Mouse (Mus musculus) intestine, postnatal 0 days (tissue): ENCODE results near the gene Ppp1r15a. TPM values are rescaled to one million over a fixed set of nuclear protein-coding genes. Genes with fewer than 3 reads are reported as not detected.

Source experiments
- ATAC-seq: fragments of 200-750 bp; cut with Nextera tagmentation; 2 replicates; pipeline ENCODE4 v1.8.0; 2017; ENCODE audit warnings: mild to moderate bottlenecking, moderate TSS enrichment, moderate library complexity
- H3K27ac ChIP-seq: fragments of 300-500 bp; sonication (generic); 2 replicates; pipeline ENCODE4 v1.5.1; 2014; ENCODE audit warnings: mild to moderate bottlenecking, low read depth, low read length, moderate library complexity
- H3K27me3 ChIP-seq: fragments of 300-500 bp; sonication (generic); replicated peaks from 2 replicates; pipeline ENCODE4 v1.6.1; 2014; ENCODE audit warnings: low read length, mixed read lengths; ENCODE audit not compliant: control insufficient read depth, insufficient read depth
- H3K36me3 ChIP-seq: fragments of 300-500 bp; sonication (generic); 2 replicates; pipeline ENCODE4 v1.6.1; 2014; ENCODE audit warnings: mild to moderate bottlenecking, moderate library complexity; ENCODE audit not compliant: control insufficient read depth, insufficient read depth
- H3K4me1 ChIP-seq: fragments of 300-500 bp; sonication (generic); replicated peaks from 2 replicates; pipeline ENCODE4 v1.6.1; 2014; ENCODE audit warnings: antibody characterized with exemption, low read length, mixed read lengths; ENCODE audit not compliant: control insufficient read depth, insufficient read depth
- H3K4me2 ChIP-seq: fragments of 300-500 bp; sonication (generic); replicated peaks from 2 replicates; pipeline ENCODE4 v1.6.1; 2014; ENCODE audit warnings: low read depth, mild to moderate bottlenecking, moderate library complexity
- H3K4me3 ChIP-seq: fragments of 300-500 bp; sonication (generic); 2 replicates; pipeline ENCODE4 v1.5.1; 2014; ENCODE audit warnings: low read depth, low read length
- H3K9ac ChIP-seq: fragments of 300-500 bp; sonication (generic); 2 replicates; pipeline ENCODE4 v1.6.1; 2014; ENCODE audit warnings: mild to moderate bottlenecking, low read depth, low read length
- H3K9me3 ChIP-seq: fragments of 300-500 bp; sonication (generic); 2 replicates; pipeline ENCODE4 v1.6.1; 2016; ENCODE audit warnings: mixed run types; ENCODE audit not compliant: control insufficient read depth
- CTCF ChIP-seq: sonication (generic); IDR thresholded peaks from 2 replicates; pipeline ENCODE4 v1.5.1; 2016; ENCODE audit warnings: low read depth, mild to moderate bottlenecking, control low read depth, antibody characterized with exemption, moderate library complexity
- WGBS: fragments of 180-500 bp; shearing (Covaris S2); extraction: QIAGEN DNeasy Blood & Tissue Kit; methylation state at CpG from one replicate; pipeline ENCODE4 v1.1.7; 2014; 5-methylcytosine and 5-hydroxymethylcytosine counted together
- polyA plus RNA-seq: library from polyadenylated mRNA; unstranded; fragments of >200 nt; fragmentation: Nextera tagmentation; extraction: Ambion mirVana; gene quantifications from 2 replicates; pipeline ENCODE4 v1.2.1, GENCODE M21; 2015

The Ppp1r15a gene
- polyA plus RNA-seq, 1 experiment from 2014 or later, result 9.0 TPM

- H3K27ac ChIP-seq, result no peak overlapping the region
- WGBS, result 28% methylated on average over 16 of the region's 16 CpGs
- no peaks in the 10 kb centered on the region for H3K9me3 ChIP-seq
- TF ChIP-seq CTCF, result no peak
- H3K27me3 ChIP-seq, result no peaks in the 10 kb centered on the region
- H3K9ac ChIP-seq, result no peak overlapping the region
- H3K4me1 ChIP-seq, result no peaks in the 10 kb centered on the region
- ATAC-seq, result no peak
- no peak overlapping the region for H3K4me3 ChIP-seq
- H3K4me2 ChIP-seq, result 0 out of 2 replicates have a peak overlapping the region, but pooled peaks have one; percentile 21
- H3K36me3 ChIP-seq, result no peaks in the 10 kb centered on the region
These were observed 10.6 kb downstream of the Ppp1r15a start for GRCm38 (mm10) chr7:45515436-45515835.

GRCm38 (mm10) chr7:45514411-45514810, 11.7 kb downstream of the Ppp1r15a start:
- Histone ChIP-seq H3K27ac (no peak overlapping the region), H3K4me1 (0 out of 2 replicates have a peak, but pooled peaks cover 2% of the 10 kb centered on the region), H3K36me3 (no peaks in the 10 kb centered on the region), H3K4me3 (no peak overlapping the region), H3K9ac (no peak overlapping the region), H3K9me3 (no peaks in the 10 kb centered on the region), H3K27me3 (no peaks in the 10 kb centered on the region), H3K4me2 (no peak overlapping the region)
- no peak for ATAC-seq
- 88% methylated on average over 7 of the region's 7 CpGs for WGBS
- TF ChIP-seq CTCF, result no peak

GRCm38 (mm10) chr7:45509912-45510787, 15.9 kb downstream of the Ppp1r15a start, which contains the start of gene Nucb1:
Gene Nucb1 (minus strand): TSS chr7:45510406.
- peak; percentile 74 for ATAC-seq
- H3K27ac ChIP-seq, result peak within 1 kb of the TSS; percentile 87

GRCm38 (mm10) chr7:45509181-45509882, 16.7 kb downstream of the Ppp1r15a start:
- H3K9ac ChIP-seq, result peak overlapping the region; percentile 70
- WGBS, result 14% methylated on average over 19 of the region's 19 CpGs
- no peaks in the 10 kb centered on the region for H3K27me3 ChIP-seq
- no peak for TF ChIP-seq CTCF
- ATAC-seq, result peak; percentile 11; the same call in 1 of the 2 replicates
- H3K27ac ChIP-seq, result peak overlapping the region; percentile 87
- H3K9me3 ChIP-seq, result no peaks in the 10 kb centered on the region
- H3K4me2 ChIP-seq, result peak overlapping the region; percentile 87
- peak overlapping the region; percentile 67 for H3K4me3 ChIP-seq
- 0 out of 2 replicates have a peak, but pooled peaks cover 14% of the 10 kb centered on the region for H3K4me1 ChIP-seq
- peaks cover 11% of the 10 kb centered on the region; the same call in 1 of the 2 replicates for H3K36me3 ChIP-seq

More at GRCm38 (mm10) chr7:45509912-45510787, 15.9 kb downstream of the Ppp1r15a start, which contains the start of gene Nucb1:
- Histone ChIP-seq H3K4me1 (0 out of 2 replicates have a peak, but pooled peaks cover 14% of the 10 kb centered on the region), H3K4me3 (peak within 1 kb of the TSS; percentile 67), H3K36me3 (peaks cover 6% of the 10 kb centered on the region; the same call in 1 of the 2 replicates), H3K4me2 (peak within 1 kb of the TSS; percentile 87), H3K9me3 (no peaks in the 10 kb centered on the region), H3K27me3 (no peaks in the 10 kb centered on the region), H3K9ac (peak within 1 kb of the TSS; percentile 70)
- TF ChIP-seq CTCF, result no peak
- WGBS, result under 1% methylated on average over 44 of the region's 44 CpGs

GRCm38 (mm10) chr7:45508561-45508960, 17.5 kb downstream of the Ppp1r15a start:
- 0 out of 2 replicates have a peak, but pooled peaks have one; percentile 12 for ATAC-seq
- 0 out of 2 replicates have a peak overlapping the region, but pooled peaks have one; percentile 67 for H3K4me3 ChIP-seq
- H3K9ac ChIP-seq, result no peak overlapping the region
- peak overlapping the region; percentile 87 for H3K27ac ChIP-seq
- peaks cover 14% of the 10 kb centered on the region; the same call in 1 of the 2 replicates for H3K36me3 ChIP-seq
- no peak for TF ChIP-seq CTCF
- 0 out of 2 replicates have a peak, but pooled peaks cover 14% of the 10 kb centered on the region for H3K4me1 ChIP-seq
- no peaks in the 10 kb centered on the region for H3K27me3 ChIP-seq
- WGBS, result 60% methylated on average over 6 of the region's 6 CpGs
- no peaks in the 10 kb centered on the region for H3K9me3 ChIP-seq
- H3K4me2 ChIP-seq, result peak overlapping the region; percentile 87
